Mouse (Mus musculus): Measurements from ENCODE around the gene Tmc8.

Tmc8 gene

DNA sequence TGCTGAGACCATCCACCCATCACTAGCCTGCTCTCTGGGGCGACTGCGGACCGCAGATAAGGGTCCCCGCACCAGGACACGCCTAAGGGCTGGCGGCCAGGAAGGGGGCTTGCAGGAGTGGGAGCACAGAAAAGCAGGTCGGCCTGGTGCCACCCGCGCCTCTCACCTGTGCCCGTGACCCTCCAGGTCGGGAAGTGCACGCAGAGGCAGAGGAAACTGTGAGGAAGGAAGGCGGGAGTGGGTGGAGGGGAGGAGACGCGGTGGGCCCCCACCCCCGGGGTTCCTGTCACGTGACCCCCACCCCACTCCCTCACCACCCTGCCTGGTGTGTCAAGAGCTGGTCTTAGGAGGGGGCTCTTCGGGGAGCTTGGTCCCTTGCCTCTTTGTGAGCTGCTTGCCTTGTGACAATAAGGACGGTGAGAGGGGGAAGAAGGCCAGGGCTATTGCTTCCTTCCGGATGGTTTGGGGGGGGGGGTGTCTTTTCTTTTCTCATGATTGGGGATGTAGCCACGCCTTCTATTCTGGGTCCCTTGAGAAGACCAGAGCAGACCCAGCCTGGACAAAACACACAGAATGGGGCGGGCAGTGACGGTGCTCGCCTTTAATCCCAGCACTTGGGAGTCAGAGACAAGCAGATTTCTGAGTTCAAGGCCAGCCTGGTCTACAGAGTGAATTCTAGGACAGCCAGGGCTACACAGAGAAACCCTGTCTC is at the start of gene Tmc8, which contains the start of gene Tmc6:
Tmc8 (plus strand) TSS at position 84 of the 712 bp plus-strand sequence.
Tmc6 (minus strand) TSS at position 206 of the 712 bp plus-strand sequence.
- DNase-seq (ENCODE audit: low spot score): no peak

DNA sequence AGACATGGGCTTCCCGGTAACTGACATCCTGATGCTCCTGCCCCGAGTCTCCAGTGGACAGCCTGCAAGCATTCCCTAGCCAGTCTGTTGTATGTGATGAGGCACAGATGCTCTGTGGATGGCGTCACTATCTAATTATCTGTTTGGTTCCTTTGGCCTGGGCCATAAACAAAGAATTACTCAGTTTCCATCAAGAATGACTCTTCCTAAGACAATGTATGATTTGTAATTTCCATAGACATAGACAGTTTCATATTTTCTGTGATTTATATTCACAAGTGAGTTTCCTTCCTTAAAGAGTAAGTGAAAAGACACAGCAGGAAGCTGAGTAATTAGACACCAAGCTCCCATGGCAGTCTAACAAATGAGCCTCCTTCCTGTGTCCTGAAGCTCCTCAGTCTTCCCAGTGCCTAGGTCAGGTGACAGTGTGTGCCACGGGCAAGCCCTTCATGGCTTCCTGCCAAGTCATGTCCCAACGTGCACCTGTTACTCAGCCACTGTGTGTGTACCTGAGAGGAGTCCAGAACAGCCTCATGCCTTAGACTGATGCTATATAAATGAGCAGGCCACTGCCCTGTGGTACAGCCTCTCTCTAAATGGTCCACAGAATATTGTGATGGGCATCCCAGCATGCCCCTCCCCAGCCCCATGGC is 45.7 kb upstream of the Tmc8 start:
- DNase-seq (ENCODE audit: low spot score): no peak

DNA sequence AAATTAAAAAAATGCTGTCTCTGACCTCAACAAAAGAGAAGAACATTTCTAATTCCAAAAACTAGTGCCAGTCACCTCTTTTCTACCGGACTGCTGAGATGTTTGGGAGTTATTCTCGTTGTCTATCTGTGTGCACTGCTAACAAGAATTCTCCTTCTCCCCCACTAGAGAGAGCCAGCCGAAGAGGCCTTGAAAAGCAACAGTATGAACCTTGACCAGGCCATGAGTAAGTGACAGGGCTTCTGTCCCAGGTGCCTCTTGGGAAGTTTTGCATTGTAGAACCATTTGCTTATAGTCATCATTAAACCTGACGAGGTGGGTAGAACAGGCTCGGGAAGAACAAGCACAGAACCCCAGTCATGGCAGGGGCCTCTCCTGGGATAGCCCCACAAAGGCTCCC is 43.8 kb upstream of the Tmc8 start:
- no peak for DNase-seq (ENCODE audit: low spot score)

DNA sequence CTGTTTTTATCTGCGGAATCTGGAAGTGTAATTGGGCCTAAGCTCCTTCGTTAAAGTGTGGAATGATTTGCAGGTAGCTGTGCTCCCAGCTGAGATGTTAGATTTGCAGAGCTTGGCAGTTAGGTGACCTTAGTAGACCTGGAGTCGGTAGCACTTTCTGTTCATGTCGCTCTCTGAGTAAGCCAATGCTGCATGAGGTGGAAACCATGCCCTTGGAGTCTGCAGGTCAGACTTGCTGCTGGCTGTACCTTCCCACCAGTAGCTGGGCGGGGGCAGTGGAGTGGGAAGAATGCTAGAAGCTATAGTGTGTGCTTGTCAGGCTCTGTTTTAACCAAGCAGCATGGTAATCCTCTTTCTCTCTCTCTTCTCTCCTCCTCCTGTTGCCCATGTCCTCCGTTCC is 40.7 kb upstream of the Tmc8 start:
- no peak for DNase-seq (ENCODE audit: low spot score)

DNA sequence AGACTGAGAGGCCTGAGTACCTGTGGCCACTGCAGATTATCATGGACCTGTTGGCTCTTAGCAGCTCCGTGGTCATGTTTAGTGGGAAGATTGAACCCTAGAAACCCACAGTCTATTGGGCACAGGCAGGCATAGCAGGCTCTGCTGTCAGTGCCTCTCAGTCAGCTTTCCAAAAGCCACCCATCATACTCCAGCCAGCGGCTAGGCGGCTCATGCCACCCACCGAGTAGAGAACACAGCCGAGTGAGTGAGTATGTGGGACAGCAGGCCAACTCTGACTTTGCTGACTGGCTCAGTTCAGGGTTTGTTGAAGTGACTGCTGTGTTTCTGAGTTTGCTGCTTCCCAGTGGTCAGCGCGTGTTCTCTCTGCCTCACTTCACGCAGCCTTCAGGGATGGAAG is 39.6 kb upstream of the Tmc8 start:
- no peak for DNase-seq (ENCODE audit: low spot score)

DNA sequence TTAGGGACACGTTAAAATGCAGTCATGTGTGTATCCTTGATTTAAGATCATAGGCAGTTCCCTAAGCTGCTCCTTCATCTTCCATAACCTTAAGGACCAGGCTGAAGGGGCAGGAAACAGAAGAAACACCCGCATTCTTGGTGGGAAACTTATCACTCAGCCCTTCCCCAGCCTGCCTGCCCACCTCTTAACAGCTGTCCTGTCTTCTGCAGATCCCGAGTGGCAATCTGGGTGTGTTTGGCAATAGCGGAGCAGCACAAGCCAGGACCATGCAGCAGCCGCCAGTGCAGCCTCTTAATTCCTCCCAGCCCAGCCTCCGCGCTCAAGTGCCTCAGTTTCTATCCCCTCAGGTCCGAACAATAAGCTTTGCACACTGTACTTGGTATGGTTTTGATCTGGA is 39.2 kb upstream of the Tmc8 start:
- DNase-seq (ENCODE audit: low spot score): no peak

DNA sequence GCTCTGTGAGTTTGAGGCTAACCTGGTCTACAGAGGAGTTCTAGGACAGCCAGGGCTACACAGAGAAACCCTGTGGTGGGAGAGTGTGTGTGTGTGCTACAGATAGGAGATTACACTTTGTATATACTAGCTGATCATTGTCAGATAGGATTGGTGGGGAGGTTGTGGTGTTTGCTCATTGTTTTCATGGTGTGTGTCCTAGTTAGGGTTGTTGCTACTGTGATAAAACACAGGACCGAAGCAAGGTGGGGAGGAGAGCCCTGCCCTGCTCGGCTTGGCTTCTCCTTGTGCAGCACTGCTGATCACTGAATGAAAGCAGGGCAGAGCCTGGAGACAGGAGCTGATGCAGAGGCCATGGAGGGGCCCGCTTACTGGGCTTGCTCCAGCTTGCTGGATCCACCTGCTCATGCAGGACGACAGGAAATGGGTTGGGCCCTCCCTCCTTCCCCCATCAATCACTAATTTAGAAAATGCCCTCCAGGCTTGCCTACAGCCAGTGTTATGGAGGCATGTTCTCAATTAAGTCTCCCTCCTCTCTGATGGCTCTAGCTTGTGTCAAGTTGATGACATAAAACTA is 38.3 kb upstream of the Tmc8 start:
- DNase-seq (ENCODE audit: low spot score): no peak

DNA sequence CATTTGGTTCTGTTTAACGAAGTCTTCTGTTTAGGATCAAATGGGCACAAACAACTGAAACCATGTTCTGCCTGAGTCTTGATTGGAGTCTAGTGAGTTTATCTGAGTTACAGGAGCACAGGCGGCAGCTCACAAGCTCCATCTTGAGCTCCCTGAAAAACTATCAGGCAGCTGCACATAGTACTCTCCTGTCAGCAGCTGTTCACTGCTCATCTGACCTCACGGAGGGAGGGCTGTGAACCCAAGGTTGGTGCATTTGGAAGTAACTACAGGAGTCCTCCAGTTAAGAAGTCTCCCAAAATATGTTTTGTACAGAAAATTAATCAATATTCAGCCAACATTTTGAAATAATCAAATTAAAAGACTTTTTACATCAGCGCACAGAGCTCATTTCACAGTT is 33.2 kb upstream of the Tmc8 start:
- no peak for DNase-seq (ENCODE audit: low spot score)

DNA sequence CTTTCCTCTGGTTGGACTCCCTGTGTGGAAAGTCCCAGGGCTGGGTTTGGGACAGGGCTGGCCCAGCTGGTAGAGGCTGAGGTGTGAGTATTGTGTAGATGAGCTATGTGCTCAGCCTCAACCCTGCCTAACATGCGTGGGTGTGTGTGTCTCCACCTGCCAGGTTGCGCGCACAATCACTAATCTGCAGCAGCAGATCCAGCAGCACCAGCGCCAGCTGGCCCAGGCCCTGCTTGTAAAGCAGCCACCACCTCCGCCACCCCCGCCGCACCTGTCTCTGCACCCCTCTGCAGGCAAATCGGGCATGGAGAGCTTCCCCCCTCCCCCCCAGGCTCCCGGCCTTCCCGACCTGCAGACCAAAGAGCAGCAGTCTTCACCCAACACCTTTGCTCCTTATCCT is 32.5 kb upstream of the Tmc8 start:
- no peak for DNase-seq (ENCODE audit: low spot score)

DNA sequence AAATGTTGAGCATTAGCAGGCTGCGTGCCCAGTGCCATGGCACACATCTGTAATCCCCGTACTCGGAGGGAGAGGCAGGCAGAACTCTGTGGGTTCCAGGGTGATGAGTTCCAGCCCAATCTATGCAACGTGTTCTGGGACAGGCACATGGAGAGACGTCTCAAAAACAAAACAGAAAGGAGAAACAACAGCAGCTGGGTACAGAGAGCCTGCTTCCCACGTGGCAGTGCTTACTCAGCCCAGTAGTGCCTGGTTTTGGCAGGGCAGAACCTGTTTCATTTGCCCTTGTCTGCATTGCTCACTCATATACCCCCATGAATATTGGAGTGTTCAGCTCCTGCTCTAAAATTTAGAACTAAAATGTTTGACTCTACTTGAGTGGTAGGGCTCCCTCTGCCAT is 30.3 kb upstream of the Tmc8 start:
- no peak for DNase-seq (ENCODE audit: low spot score)

DNA sequence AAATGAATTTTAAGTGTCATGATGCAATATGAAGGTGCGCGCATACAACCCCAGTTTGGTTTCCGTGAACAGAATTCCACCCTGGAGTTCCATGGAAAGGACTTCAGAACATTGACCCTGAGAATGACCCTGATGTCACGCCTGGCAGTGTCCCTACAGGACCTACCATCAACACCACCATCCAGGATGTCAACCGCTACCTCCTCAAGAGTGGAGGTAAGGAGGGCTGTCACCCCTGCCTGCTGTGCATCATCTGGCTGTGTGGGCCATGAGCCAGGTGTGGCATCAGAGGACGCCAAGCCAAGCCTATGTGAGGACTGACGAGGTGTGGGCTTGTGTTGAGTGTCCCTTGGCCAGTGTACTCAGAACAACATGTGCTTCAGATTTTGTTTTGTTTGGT is 26.0 kb upstream of the Tmc8 start:
- no peak for DNase-seq (ENCODE audit: low spot score)

DNA sequence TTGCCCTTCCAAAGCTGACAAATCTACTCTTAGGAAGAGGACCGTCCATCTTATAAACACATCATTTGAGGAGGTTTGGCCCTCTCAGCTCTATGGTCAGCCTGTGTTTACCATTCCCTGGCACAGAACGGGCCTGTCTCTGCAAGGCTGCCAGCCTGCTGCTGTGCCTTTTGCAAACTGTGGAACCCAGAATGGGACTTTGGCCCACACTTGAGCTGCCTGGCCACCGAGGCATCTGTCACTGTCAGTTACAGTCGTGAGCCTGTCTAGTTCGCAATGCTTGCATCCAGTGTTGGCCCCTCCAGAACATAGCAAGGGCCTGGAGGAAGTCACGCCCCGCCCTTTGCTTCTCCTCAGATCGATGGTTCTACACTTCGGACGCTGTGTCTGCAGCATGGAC is 22.6 kb upstream of the Tmc8 start:
- no peak for DNase-seq (ENCODE audit: low spot score)

DNA sequence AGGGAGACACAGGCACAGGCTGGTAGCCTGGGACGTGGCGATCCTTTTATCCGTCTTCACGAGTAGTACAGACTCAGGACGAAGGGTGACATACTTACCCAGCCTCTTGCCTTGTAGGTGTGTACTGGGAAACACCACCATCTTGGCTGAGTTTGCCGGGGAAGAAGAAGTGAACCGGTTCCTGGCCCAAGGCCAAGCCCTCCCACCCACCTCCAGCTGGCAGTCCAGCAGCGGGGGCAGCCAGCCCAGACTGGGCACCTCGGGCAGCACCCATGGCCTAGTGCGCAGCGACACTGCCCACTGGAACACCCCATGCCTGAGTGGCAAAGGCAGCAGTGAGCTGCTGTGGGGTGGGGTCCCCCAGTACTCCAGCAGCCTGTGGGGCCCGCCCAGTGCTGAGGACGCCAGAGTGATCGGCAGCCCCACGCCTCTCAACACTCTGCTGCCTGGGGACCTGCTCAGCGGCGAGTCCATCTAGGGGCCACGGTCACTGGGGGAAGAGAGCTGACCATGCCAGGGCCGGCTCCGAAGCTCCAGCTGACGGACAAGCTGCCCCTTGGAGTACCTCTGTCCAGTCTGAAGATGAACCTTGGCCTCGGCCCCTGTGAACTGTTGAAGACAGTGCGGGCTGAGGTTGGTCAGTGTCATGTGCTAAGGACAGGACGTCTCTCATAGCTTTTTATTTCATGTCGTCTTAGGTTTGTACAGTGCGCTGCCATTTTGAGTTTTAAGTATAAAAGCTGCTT is 21.3 kb upstream of the Tmc8 start:
- DNase-seq (ENCODE audit: low spot score): no peak

DNA sequence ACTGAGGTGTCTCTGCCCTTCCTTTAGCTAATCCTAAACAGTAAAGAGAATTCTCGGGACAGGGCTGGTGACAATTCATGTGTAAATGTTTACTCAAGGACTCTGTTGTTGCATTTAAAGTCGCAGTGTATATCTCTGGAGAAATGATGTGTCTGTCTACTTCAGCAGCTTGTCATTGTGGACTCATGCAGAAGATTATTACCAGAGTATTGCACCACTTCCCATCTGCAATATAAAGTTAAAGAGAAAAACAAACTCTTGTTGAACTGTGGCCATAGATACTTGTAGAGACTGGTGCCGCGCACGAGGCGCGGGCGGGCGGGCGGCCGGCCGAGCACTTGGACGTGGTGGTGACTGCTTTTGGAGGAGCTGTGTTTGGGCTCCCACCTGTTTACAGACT is 20.1 kb upstream of the Tmc8 start:
- no peak for DNase-seq (ENCODE audit: low spot score)

DNA sequence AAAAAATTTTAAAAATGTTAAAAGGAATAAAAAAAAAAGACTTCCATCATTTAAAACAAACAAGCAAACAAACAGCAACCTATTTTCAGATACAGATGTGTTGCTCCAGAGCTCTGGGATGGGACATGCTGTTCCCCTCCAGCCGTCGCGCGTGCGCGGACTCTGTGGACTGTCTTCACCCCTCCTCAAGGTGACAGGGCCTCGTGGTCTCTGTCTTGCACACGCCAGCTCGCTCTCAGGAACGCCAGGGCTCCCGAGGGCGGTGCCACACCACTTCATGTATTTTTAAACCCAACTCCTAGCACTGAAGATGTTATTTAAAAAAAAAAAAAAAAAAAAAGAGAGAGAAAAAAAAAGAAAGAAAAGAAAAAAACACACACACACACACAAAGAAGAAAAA is 19.6 kb upstream of the Tmc8 start:
- no peak for DNase-seq (ENCODE audit: low spot score)

DNA sequence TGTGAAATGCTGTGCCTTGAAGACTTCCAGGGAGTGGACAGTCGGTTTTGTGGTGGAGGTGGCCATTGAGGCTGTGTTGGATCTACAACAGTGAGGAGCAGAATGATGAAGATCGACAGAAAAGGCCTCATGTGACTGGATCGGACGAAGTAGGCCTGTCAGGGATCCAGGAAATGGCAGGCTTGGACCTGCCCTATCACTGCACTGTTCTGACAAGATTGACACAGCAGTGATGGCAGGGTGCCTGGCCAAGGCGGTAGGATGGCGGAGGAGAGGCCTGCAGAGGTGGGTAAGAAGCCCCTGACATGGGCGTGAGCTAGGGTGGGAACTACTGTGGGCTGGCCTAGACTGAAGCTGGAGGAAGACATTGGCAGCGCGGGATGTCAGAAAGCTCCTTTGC is 17.6 kb upstream of the Tmc8 start:
- DNase-seq (ENCODE audit: low spot score): no peak

DNA sequence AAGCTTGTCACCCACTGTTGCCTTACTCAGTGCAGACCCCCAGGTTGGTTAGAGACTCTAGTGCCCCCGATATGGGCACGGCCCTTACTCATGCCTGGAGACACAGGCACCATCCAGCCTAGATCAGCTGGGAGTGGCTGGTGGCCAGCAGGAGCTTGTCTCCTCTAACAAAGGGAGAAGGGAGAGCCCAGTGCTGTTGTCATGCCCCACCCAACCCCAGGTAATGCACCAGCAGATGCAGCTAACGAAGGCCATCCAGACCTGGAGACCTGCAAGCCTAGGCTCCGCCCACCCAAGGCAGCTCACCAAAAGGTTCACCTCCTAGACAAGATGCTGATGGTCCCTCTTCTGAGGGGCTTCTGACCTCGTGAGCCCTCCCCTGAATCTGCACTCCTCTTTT is 16.5 kb upstream of the Tmc8 start:
- DNase-seq (ENCODE audit: low spot score): no peak

DNA sequence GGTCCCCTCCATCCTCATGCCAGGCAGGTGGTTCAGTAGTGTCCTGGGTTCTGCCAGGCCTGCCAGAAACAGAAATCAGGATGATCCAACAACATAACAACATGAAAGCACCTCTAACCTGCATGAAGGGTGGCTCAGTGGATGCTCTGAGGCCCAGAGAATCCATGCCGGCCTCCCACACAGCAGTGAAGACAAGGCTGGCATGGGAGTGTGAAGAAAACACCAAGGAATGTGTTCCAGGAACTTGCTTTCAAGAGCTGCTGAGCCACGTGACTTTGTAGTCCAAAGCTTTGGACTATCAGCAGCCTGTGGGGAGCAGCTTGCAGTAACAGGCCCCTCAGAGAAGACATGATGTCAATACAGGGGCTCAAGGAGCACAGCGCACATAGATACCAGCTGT is 15.6 kb upstream of the Tmc8 start:
- no peak for DNase-seq (ENCODE audit: low spot score)

DNA sequence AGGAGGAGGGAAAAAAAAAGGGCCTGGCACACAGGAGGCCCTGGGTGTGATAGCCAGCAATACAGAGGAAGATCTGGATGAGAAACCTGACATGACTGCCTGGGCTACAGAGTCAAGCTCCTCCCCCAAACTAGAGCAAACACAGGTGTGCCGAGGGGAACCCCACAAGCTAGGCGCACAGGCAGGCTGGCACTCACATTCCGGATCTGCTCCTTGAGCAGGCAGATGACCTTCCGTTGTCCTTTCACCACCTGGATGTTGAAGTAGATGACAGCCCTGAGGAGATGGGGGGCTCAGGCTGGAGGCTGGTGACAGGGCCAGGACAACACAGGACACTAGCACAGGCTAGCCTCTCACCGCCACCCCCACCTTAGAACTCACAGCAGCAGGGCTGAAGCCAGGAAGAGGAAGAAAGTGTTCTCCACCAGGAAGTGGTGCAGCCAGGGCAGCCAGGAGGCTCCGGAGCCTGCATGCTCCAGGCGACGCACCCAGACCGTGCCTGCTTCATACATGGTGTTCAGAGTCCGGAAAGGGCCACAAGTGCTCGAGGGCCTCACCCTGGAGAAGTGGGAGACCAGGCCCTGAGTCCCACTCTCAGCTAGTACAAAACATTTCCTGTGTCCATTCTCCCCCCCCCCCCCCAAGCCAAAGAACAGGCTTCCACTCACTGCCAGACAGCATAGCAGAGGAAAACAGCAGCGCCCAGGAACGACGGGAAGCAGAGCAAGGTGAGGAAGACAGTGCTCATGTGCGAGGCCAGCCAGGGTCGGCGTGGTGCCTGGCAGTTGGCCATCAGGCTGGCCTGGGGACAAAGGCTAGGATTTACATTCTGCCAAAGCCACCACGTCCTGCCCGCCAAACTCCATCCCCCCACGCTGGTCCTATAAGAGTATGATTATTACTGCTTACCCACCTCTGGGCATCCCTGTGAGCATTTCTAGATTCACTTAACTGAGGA is 12.9 kb upstream of the Tmc8 start:
- DNase-seq (ENCODE audit: low spot score): no peak

DNA sequence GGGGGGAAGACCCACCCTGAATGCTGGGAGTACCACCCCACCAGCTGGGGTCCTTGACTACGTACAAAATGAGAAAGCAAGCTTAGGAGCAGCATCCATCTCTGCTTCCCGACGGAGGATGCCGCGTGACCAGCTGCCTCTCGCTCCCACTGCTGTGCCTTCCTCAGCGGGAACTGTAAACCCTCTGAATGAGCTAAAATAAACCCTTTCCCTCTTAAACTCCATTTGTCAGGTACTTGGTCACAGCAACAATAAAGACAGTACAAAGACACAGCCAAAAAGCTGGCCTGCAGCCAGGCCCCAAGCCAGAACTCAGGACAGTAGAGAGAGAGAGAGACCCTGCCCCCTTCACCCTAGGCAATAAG is 12.2 kb upstream of the Tmc8 start:
- no peak for DNase-seq (ENCODE audit: low spot score)

DNA sequence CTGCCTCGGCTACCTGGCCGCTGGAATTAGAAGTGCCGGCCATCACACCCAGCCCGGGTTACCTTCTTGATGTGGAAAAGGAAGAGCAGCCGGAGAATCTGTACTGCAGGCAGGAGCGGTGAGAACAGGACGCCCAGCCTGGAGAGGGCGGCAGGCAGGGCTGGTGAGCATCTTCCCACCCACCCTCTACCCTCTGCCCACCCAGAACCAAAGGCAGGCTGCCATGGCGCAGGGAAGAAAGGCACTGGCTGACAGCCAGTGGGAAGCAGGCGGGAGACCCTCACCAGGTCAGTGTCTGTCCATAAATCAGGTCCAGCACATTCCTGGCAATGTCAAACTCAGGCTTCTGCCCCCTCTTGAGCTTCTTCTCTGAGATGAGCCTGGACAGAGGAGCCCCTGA is 11.5 kb upstream of the Tmc8 start:
- DNase-seq (ENCODE audit: low spot score): no peak

DNA sequence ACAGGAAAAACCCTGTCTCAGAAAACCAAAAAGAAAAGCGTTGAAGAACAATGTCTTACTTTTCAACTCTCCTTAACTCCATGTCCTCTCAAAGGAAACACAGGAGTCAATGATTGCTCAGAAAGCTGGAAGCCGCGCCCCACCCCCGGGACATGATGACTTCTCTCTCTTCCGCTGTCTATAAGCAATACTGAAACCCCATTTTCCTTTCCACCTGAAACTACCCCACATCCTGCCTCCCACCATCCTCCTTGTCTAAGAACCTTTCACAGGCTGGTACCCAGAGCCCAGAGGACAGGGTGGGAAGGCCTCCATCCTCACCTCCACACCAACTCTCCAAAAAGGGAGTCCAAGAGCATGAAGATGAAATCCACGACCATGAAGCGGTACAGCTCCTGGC is 9.5 kb upstream of the Tmc8 start:
- DNase-seq (ENCODE audit: low spot score): no peak

Data from urinary bladder, postnatal 10 days (tissue).